Mouse (Mus musculus) hindbrain, embryonic 11.5 days (tissue): ENCODE results near the gene Dmrta2. TPM values are rescaled to one million over a fixed set of nuclear protein-coding genes. Genes with fewer than 3 reads are reported as not detected.

Experiments
- ATAC-seq: fragments of 200-750 bp; cut with Nextera tagmentation; 2 replicates; pipeline ENCODE4 v1.8.0; 2017; ENCODE audit warnings: mild to moderate bottlenecking, moderate TSS enrichment, moderate library complexity; ENCODE audit not compliant: low FRiP score
- DNase-seq: peaks from one replicate; pipeline ENCODE4 v3.0.0-alpha.2; 2015; ENCODE audit warnings: low spot score
- H3K27ac ChIP-seq: fragments of 300-500 bp; sonication (generic); 2 replicates; pipeline ENCODE4 v1.5.1; 2014; ENCODE audit warnings: mild to moderate bottlenecking, low read depth, low read length
- H3K27me3 ChIP-seq: fragments of 300-500 bp; sonication (generic); 2 replicates; pipeline ENCODE4 v1.6.1; 2014; ENCODE audit warnings: mild to moderate bottlenecking, low read length, moderate library complexity, mixed read lengths; ENCODE audit not compliant: control insufficient read depth, insufficient read depth
- H3K36me3 ChIP-seq: fragments of 300-500 bp; sonication (generic); 2 replicates; pipeline ENCODE4 v1.6.1; 2014; ENCODE audit warnings: mild to moderate bottlenecking, low read length, moderate library complexity, mixed read lengths; ENCODE audit not compliant: control insufficient read depth, insufficient read depth
- H3K4me1 ChIP-seq: fragments of 300-500 bp; sonication (generic); replicated peaks from 2 replicates; pipeline ENCODE4 v1.6.1; 2014; ENCODE audit warnings: low read length, mixed read lengths; ENCODE audit not compliant: control insufficient read depth, insufficient read depth
- H3K4me2 ChIP-seq: fragments of 300-500 bp; sonication (generic); replicated peaks from 2 replicates; pipeline ENCODE4 v1.6.1; 2014; ENCODE audit warnings: mild to moderate bottlenecking, low read depth, low read length
- H3K4me3 ChIP-seq: fragments of 300-500 bp; sonication (generic); 2 replicates; pipeline ENCODE4 v1.5.1; 2014; ENCODE audit warnings: low read depth, low read length
- H3K9ac ChIP-seq: fragments of 300-500 bp; sonication (generic); 2 replicates; pipeline ENCODE4 v1.6.1; 2014; ENCODE audit warnings: low read depth, low read length
- H3K9me3 ChIP-seq: fragments of 300-500 bp; sonication (generic); 2 replicates; pipeline ENCODE4 v1.6.1; 2016; ENCODE audit warnings: low read length; ENCODE audit not compliant: control insufficient read depth
- WGBS: fragments of 180-500 bp; shearing (Covaris S2); extraction: QIAGEN DNeasy Blood & Tissue Kit; methylation state at CpG from one replicate; pipeline ENCODE4 v1.1.7; 2014; 5-methylcytosine and 5-hydroxymethylcytosine counted together
- polyA plus RNA-seq: library from polyadenylated mRNA; unstranded; fragments of >200 nt; fragmentation: Nextera tagmentation; extraction: Ambion mirVana; gene quantifications from 2 replicates; pipeline ENCODE4 v1.2.1, GENCODE M21; 2014

Dmrta2 gene
- polyA plus RNA-seq, 1 experiment from 2014 or later = 0.14 TPM

DNA sequence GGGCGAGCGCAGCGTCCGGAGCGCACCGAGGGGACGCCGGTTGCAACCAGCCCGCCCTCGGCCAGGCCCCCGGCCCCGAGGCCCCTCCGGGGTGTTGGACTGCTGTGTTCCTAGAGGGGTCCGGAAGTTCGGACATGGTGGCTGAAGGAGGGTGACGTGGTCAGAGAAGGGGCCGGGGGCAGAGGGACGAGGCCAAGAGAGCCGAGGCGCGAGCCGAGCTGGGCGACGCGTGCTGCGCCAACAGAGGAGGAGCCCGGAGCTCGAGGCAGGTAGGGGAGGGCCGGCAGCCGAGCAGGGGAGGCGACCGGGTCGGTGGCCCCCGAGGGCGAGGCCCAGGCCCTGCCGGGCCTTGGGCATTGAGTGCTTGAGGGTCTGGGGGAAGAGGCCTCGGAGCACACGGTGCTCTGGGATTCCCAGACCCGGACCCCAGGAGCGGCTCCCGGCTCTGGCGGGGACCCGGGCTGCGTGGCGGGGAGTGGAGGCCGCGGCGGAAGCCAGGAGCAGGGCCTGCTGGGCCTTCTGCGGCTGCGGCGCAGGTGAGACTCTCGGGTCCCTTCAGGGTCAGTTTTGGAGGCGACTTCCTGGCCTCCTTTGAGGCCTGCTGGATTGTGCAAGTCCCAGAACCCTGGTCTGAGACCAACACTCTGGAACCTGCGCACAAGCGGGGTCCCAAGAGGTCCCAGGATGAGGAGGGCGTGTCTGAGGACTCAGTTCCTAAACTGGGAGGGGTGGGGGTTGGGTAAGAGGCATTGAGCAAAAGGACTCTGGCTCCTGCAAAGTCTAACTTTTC, 410 bp downstream of the Dmrta2 start:
- DNase-seq (peak; percentile 56), ATAC-seq (peak; percentile 63)
- Histone ChIP-seq H3K4me3 (peak overlapping the region; percentile 35), H3K36me3 (no peaks in the 10 kb centered on the region), H3K9ac (peak overlapping the region; percentile 51), H3K9me3 (no peaks in the 10 kb centered on the region), H3K4me2 (peak overlapping the region; percentile 75), H3K27ac (no peak overlapping the region), H3K4me1 (peaks cover 24% of the 10 kb centered on the region), H3K27me3 (peaks cover 98% of the 10 kb centered on the region)
- WGBS = under 1% methylated on average over 51 of the region's 56 CpGs

GRCm38 (mm10) chr4:109978858-109979340, 1.0 kb downstream of the Dmrta2 start:
- H3K27me3 ChIP-seq = peaks cover 98% of the 10 kb centered on the region
- peaks cover 26% of the 10 kb centered on the region for H3K4me1 ChIP-seq
- H3K9me3 ChIP-seq = no peaks in the 10 kb centered on the region
- no peak for ATAC-seq
- WGBS = 5% methylated on average over 9 of the region's 9 CpGs
- peak overlapping the region; percentile 75; the same call in 1 of the 2 replicates for H3K4me2 ChIP-seq
- no peaks in the 10 kb centered on the region for H3K36me3 ChIP-seq
- no peak overlapping the region for H3K9ac ChIP-seq
- peak; percentile 52 for DNase-seq
- no peak overlapping the region for H3K27ac ChIP-seq
- peak overlapping the region; percentile 35; the same call in 1 of the 2 replicates for H3K4me3 ChIP-seq

- H3K9me3 ChIP-seq = no peaks in the 10 kb centered on the region
- peaks cover 98% of the 10 kb centered on the region for H3K27me3 ChIP-seq
- WGBS = under 1% methylated on average over 66 of the region's 66 CpGs
- no peak for ATAC-seq
- peak overlapping the region; percentile 28; the same call in 1 of the 2 replicates for H3K4me2 ChIP-seq
- no peak overlapping the region for H3K9ac ChIP-seq
- peak overlapping the region; percentile 10; the same call in 1 of the 2 replicates for H3K4me3 ChIP-seq
- H3K36me3 ChIP-seq = no peaks in the 10 kb centered on the region
- DNase-seq = peak; percentile 69
- peaks cover 26% of the 10 kb centered on the region for H3K4me1 ChIP-seq
- no peak overlapping the region for H3K27ac ChIP-seq
Observed at GRCm38 (mm10) chr4:109979461-109980320, 1.8 kb downstream of the Dmrta2 start.

GRCm38 (mm10) chr4:109980321-109981082, 2.6 kb downstream of the Dmrta2 start:
- no peaks in the 10 kb centered on the region for H3K36me3 ChIP-seq
- no peak overlapping the region for H3K4me2 ChIP-seq
- peaks cover 24% of the 10 kb centered on the region for H3K4me1 ChIP-seq
- no peak overlapping the region for H3K27ac ChIP-seq
- DNase-seq (peak; percentile 61), ATAC-seq (no peak)
- H3K9me3 ChIP-seq = no peaks in the 10 kb centered on the region
- H3K4me3 ChIP-seq = no peak overlapping the region
- peaks cover 98% of the 10 kb centered on the region for H3K27me3 ChIP-seq
- H3K9ac ChIP-seq = no peak overlapping the region
- WGBS = 1% methylated on average over 29 of the region's 29 CpGs

GRCm38 (mm10) chr4:109981083-109981870, 3.4 kb downstream of the Dmrta2 start:
- peak; percentile 54 for DNase-seq
- under 1% methylated on average over 33 of the region's 37 CpGs for WGBS
- no peaks in the 10 kb centered on the region for H3K36me3 ChIP-seq
- no peaks in the 10 kb centered on the region for H3K9me3 ChIP-seq
- peaks cover 98% of the 10 kb centered on the region for H3K27me3 ChIP-seq
- H3K4me3 ChIP-seq = no peak overlapping the region
- peak overlapping the region; percentile 37; the same call in 1 of the 2 replicates for H3K4me2 ChIP-seq
- H3K27ac ChIP-seq = no peak overlapping the region
- H3K9ac ChIP-seq = no peak overlapping the region
- no peak for ATAC-seq
- peaks cover 24% of the 10 kb centered on the region for H3K4me1 ChIP-seq

- Histone ChIP-seq H3K4me3 (peak overlapping the region; percentile 22), H3K36me3 (no peaks in the 10 kb centered on the region), H3K9me3 (no peaks in the 10 kb centered on the region), H3K27ac (no peak overlapping the region), H3K27me3 (peaks cover 98% of the 10 kb centered on the region), H3K4me2 (peak overlapping the region; percentile 37), H3K9ac (no peak overlapping the region), H3K4me1 (peaks cover 24% of the 10 kb centered on the region)
- ATAC-seq = no peak
- DNase-seq = peak; percentile 67
- WGBS = under 1% methylated on average over 62 of the region's 99 CpGs
Observed at GRCm38 (mm10) chr4:109981871-109982680, 4.2 kb downstream of the Dmrta2 start.

- Histone ChIP-seq H3K36me3 (no peaks in the 10 kb centered on the region), H3K4me2 (0 out of 2 replicates have a peak overlapping the region, but pooled peaks have one; percentile 37), H3K9me3 (no peaks in the 10 kb centered on the region), H3K9ac (no peak overlapping the region), H3K4me1 (peaks cover 19% of the 10 kb centered on the region), H3K27me3 (peaks cover 98% of the 10 kb centered on the region), H3K27ac (no peak overlapping the region), H3K4me3 (no peak overlapping the region)
- no peak for ATAC-seq
- peak; percentile 53 for DNase-seq
- 2% methylated on average over 29 of the region's 30 CpGs for WGBS
Observed at GRCm38 (mm10) chr4:109982681-109983265, 4.9 kb downstream of the Dmrta2 start.
